Mouse (Mus musculus) neural tube, embryonic 11.5 days (tissue): Measurements from ENCODE around the gene Trim23. TPM values are rescaled to one million over a fixed set of nuclear protein-coding genes. Genes with fewer than 3 reads are reported as not detected.
A peak's percentile ranks its signal among the peaks of the same experiment; 100 is the strongest.

Source experiments
- ATAC-seq: fragments of 200-750 bp; cut with Nextera tagmentation; 2 replicates; pipeline ENCODE4 v1.8.0; 2017; ENCODE audit warnings: moderate number of reproducible peaks, mild to moderate bottlenecking, moderate TSS enrichment, moderate library complexity; ENCODE audit not compliant: insufficient read depth, low FRiP score, low TSS enrichment
- DNase-seq: peaks from one replicate; pipeline ENCODE4 v3.0.0-alpha.2; 2015; ENCODE audit warnings: low spot score
- H3K27ac ChIP-seq: fragments of 300-500 bp; sonication (generic); 2 replicates; pipeline ENCODE4 v1.5.1; 2014; ENCODE audit warnings: low read depth, mild to moderate bottlenecking, low read length
- H3K27me3 ChIP-seq: fragments of 300-500 bp; sonication (generic); 2 replicates; pipeline ENCODE4 v1.6.1; 2014; ENCODE audit warnings: mild to moderate bottlenecking, low read length, mixed read lengths; ENCODE audit not compliant: control insufficient read depth, insufficient read depth
- H3K36me3 ChIP-seq: fragments of 300-500 bp; sonication (generic); 2 replicates; pipeline ENCODE4 v1.6.1; 2014; ENCODE audit warnings: mild to moderate bottlenecking, low read length, moderate library complexity, mixed read lengths; ENCODE audit not compliant: control insufficient read depth, insufficient read depth
- H3K4me1 ChIP-seq: fragments of 300-500 bp; sonication (generic); 2 replicates; pipeline ENCODE4 v1.6.1; 2014; ENCODE audit warnings: low read length, mixed read lengths; ENCODE audit not compliant: control insufficient read depth, insufficient read depth
- H3K4me2 ChIP-seq: fragments of 300-500 bp; sonication (generic); 2 replicates; pipeline ENCODE4 v1.6.1; 2014; ENCODE audit warnings: low read depth, mild to moderate bottlenecking, moderate library complexity
- H3K4me3 ChIP-seq: fragments of 300-500 bp; sonication (generic); 2 replicates; pipeline ENCODE4 v1.5.1; 2014; ENCODE audit warnings: low read depth, low read length
- H3K9ac ChIP-seq: fragments of 300-500 bp; sonication (generic); 2 replicates; pipeline ENCODE4 v1.6.1; 2014; ENCODE audit warnings: mild to moderate bottlenecking, low read length
- H3K9me3 ChIP-seq: fragments of 300-500 bp; sonication (generic); 2 replicates; pipeline ENCODE4 v1.6.1; 2016; ENCODE audit warnings: low read length; ENCODE audit not compliant: control insufficient read depth
- WGBS: fragments of 180-500 bp; shearing (Covaris S2); extraction: QIAGEN DNeasy Blood & Tissue Kit; methylation state at CpG from one replicate; pipeline ENCODE4 v1.1.7; 2014; 5-methylcytosine and 5-hydroxymethylcytosine counted together
- polyA plus RNA-seq: library from polyadenylated mRNA; unstranded; fragments of >200 nt; fragmentation: Nextera tagmentation; extraction: Ambion mirVana; gene quantifications from 2 replicates; pipeline ENCODE4 v1.2.1, GENCODE M21; 2014

The Trim23 gene
- 25.2 and 27.5 TPM in 2 replicates for polyA plus RNA-seq

- peak; percentile 98 for ATAC-seq
- Histone ChIP-seq H3K27me3 (no peaks in the 10 kb centered on the region), H3K36me3 (no peaks in the 10 kb centered on the region), H3K9ac (peak within 1 kb of the TSS; percentile 81), H3K4me2 (peak within 1 kb of the TSS; percentile 69), H3K4me3 (peak within 1 kb of the TSS; percentile 80), H3K4me1 (peaks cover 9% of the 10 kb centered on the region; the same call in 1 of the 2 replicates), H3K9me3 (no peaks in the 10 kb centered on the region), H3K27ac (peak within 1 kb of the TSS; percentile 63)
- DNase-seq: peak; percentile 98
- WGBS: under 1% methylated on average over 38 of the region's 38 CpGs
Measured at GRCm38 (mm10) chr13:104178650-104179121, at the start of gene Trim23. Gene Trim23, plus strand, starts transcription at chr13:104178797.

DNA sequence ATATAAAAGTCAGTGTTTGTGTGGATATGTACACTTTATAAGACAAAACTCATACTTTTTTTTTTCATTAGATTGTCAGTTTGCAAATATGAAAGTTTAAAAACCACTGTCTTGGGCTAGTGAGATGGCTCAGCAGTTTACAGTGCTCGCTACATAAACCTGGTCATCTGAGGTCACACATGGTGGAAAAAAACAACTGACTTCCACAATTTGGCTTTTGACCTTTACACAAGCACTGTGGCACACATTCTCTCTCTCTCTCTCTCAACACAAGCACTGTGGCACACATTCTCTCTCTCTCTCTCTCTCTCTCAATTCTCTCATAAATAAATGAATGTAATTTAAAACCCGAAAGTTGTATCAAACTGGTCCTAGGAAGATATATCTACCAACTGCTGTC is 46.0 kb upstream of the Trim23 start:
- H3K27ac ChIP-seq: no peak overlapping the region
- ATAC-seq: no peak
- no peak for DNase-seq
- no peaks in the 10 kb centered on the region for H3K9me3 ChIP-seq
- H3K9ac ChIP-seq: no peak overlapping the region
- no peaks in the 10 kb centered on the region; the same call in 1 of the 2 replicates for H3K36me3 ChIP-seq
- H3K4me2 ChIP-seq: no peak overlapping the region
- H3K4me1 ChIP-seq: no peaks in the 10 kb centered on the region
- no peak overlapping the region for H3K4me3 ChIP-seq
- WGBS: 87% methylated on average over 2 of the region's 2 CpGs
- no peaks in the 10 kb centered on the region for H3K27me3 ChIP-seq

DNA sequence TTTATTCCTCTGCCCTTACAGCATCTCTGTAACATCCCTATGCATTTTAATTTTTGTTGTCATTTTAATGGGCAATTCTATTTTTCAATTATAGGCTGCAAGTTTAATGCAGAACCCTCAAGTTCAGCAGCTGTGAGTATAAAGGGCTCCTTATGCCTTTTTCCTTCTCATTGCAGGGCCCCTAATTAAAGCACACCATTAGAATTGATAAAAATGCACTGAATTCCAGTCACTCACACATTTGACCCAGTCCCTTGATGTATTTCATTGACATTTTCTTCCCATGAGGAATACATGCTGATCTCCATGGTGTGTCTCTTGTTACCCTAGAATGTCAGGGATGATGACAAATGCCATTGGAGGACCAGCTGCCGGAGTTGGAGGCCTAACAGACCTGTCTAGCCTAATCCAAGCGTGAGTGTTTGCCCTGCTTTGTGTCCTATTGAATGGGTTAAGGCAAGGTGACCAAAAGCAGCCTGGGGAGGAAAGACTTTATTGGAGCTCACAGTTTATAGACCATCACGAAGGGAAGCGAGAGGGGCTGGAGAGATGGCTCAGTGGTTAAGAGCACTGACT is 44.0 kb upstream of the Trim23 start:
- H3K4me3 ChIP-seq: no peak overlapping the region
- H3K27me3 ChIP-seq: no peaks in the 10 kb centered on the region
- no peaks in the 10 kb centered on the region for H3K4me1 ChIP-seq
- H3K36me3 ChIP-seq: no peaks in the 10 kb centered on the region; the same call in 1 of the 2 replicates
- no peaks in the 10 kb centered on the region for H3K9me3 ChIP-seq
- ATAC-seq (no peak), DNase-seq (no peak)
- WGBS: 75% methylated on average over 4 of the region's 4 CpGs
- no peak overlapping the region for H3K27ac ChIP-seq
- no peak overlapping the region for H3K4me2 ChIP-seq
- no peak overlapping the region for H3K9ac ChIP-seq

- no peak overlapping the region for H3K4me2 ChIP-seq
- no peaks in the 10 kb centered on the region for H3K27me3 ChIP-seq
- H3K36me3 ChIP-seq: peaks cover 4% of the 10 kb centered on the region; the same call in 1 of the 2 replicates
- ATAC-seq (peak; percentile 70; the same call in 1 of the 2 replicates), DNase-seq (peak; percentile 75)
- H3K4me1 ChIP-seq: no peaks in the 10 kb centered on the region
- no peaks in the 10 kb centered on the region for H3K9me3 ChIP-seq
- H3K27ac ChIP-seq: no peak overlapping the region
- H3K4me3 ChIP-seq: no peak overlapping the region
- H3K9ac ChIP-seq: no peak overlapping the region
- WGBS: 46% methylated on average over 13 of the region's 13 CpGs
Measured at GRCm38 (mm10) chr13:104139369-104140209, 39.0 kb upstream of the Trim23 start.

DNA sequence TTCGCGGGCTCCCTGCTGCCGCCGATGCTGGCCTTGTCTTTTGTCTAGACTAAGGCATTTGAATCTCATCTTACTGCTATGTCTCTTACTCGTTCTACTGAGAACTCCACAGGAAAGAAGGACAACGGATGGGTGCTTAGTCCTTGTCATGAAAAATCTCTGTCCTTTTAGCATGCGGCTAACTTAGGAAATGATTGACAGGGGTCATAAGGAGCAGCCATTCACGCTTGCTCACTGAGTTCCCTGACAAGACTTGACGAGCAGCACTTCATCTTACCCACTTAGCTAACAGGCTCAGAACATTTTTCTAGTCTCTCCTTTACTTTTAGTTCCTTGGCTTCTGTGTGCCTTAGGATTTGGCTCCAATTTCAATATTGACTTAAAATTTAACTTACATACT is 33.7 kb upstream of the Trim23 start:
- Histone ChIP-seq H3K4me1 (no peaks in the 10 kb centered on the region), H3K27ac (no peak overlapping the region), H3K27me3 (no peaks in the 10 kb centered on the region), H3K4me2 (no peak overlapping the region), H3K36me3 (peaks cover 12% of the 10 kb centered on the region), H3K4me3 (no peak overlapping the region), H3K9ac (no peak overlapping the region), H3K9me3 (no peaks in the 10 kb centered on the region)
- ATAC-seq (no peak), DNase-seq (no peak)
- WGBS: 88% methylated on average over 9 of the region's 9 CpGs

- DNase-seq: no peak
- ATAC-seq: no peak
- no peak overlapping the region for H3K27ac ChIP-seq
- H3K9ac ChIP-seq: no peak overlapping the region
- H3K4me2 ChIP-seq: no peak overlapping the region
- peaks cover 12% of the 10 kb centered on the region for H3K36me3 ChIP-seq
- 91% methylated on average over 3 of the region's 3 CpGs for WGBS
- no peaks in the 10 kb centered on the region for H3K9me3 ChIP-seq
- no peak overlapping the region for H3K4me3 ChIP-seq
- H3K4me1 ChIP-seq: no peaks in the 10 kb centered on the region
- H3K27me3 ChIP-seq: no peaks in the 10 kb centered on the region
Measured at GRCm38 (mm10) chr13:104145646-104146045, 33.0 kb upstream of the Trim23 start.

DNA sequence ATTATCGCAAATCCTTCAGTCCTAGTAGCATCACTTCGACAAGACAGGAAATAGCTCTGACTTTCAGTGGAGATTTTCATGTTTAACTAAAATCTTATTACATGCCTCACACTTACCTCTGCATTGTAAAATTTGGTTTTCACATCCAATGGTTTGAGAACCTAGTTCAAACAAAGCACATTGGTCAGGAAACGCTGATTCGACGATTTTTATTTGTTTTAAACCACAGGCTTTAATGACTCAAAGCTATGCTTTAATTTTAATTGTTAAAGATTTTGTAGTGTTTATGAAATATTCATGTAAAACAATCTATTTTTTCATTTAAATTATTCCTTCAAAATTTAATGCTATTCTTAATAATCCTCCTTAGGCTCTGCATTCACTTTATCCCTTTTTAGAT is 24.4 kb upstream of the Trim23 start:
- ATAC-seq: no peak
- Histone ChIP-seq H3K9ac (no peak overlapping the region), H3K4me1 (no peaks in the 10 kb centered on the region), H3K27me3 (no peaks in the 10 kb centered on the region), H3K9me3 (no peaks in the 10 kb centered on the region), H3K36me3 (peaks cover 2% of the 10 kb centered on the region; the same call in 1 of the 2 replicates), H3K4me2 (no peak overlapping the region), H3K4me3 (no peak overlapping the region), H3K27ac (no peak overlapping the region)
- no peak for DNase-seq
- 94% methylated on average over 5 of the region's 5 CpGs for WGBS

DNA sequence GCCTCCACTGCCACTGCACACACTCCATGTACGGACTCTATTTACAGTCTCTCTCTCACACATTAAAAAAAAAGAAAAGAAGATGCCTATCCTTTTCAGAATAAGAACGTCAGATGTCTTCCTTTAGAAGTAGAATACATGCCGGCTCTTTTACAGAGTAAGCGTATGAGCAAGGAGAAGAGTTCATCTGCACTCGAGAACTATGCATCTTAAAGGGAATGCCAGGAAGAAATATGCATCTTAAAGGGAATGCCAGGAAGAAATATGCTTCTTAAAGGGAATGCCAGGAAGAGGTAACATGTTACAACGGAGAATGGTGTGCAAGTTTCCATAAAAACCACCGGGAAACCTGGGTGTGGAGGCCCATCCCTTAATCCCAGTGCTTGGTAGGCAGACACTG is 23.5 kb upstream of the Trim23 start:
- Histone ChIP-seq H3K4me1 (no peaks in the 10 kb centered on the region), H3K36me3 (no peaks in the 10 kb centered on the region), H3K4me3 (no peak overlapping the region), H3K27me3 (no peaks in the 10 kb centered on the region), H3K27ac (no peak overlapping the region), H3K4me2 (no peak overlapping the region), H3K9me3 (no peaks in the 10 kb centered on the region), H3K9ac (no peak overlapping the region)
- no peak for DNase-seq
- ATAC-seq: no peak
- 92% methylated on average over 7 of the region's 7 CpGs for WGBS
